In the genomic region with DNA sequence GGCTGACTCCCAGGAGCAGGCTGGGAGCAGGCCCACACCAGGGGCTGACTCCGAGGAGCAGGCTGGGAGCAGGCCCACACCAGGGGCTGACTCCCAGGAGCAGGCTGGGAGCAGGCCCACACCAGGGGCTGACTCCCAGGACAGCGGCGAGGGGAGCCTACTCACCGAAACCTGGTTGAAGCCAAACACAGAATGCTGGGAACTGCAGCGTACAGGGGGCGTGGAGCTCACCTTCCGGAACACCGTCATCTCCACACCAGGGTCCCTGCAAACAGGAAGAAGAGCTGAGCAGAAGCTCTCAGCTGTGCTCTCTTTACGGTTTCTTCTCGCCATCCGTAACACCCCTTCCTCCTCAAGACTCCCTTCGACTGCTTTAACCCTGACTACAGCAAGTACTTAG, we compare ENCODE assay signal across 12 mouse cellular contexts. TPM values are rescaled to one million over a fixed set of nuclear protein-coding genes. Genes with fewer than 3 reads are reported as not detected.
DNase-seq lines count a peak whose midpoint lies in the region; ATAC-seq lines count a peak whose summit lies in the region.
"Not testable (repeated sequence)": the region's sequence is repeated elsewhere in the genome, so short reads cannot be mapped to it uniquely, and the experiment has no call there.
"Had no signal": no experiment of that assay in that cellular context is flagged by ENCODE, and none has a peak within 500 bp of the region (broad histone marks: within the 10 kb centered on the region; RNA-seq: fewer than 3 reads in every experiment).

No protein-coding gene starts in this region.

- 93% methylated on average over 12 of the region's 12 CpGs for WGBS in embryonic facial prominence, embryonic 15.5 days
- WGBS in heart, embryonic 11.5 days (ENCODE audit: insufficient replicate concordance), result 92% methylated on average over 12 of the region's 12 CpGs
- 94% methylated on average over 12 of the region's 12 CpGs for WGBS in hindbrain, embryonic 13.5 days
- 86% methylated on average over 12 of the region's 12 CpGs for WGBS in kidney, embryonic 16.5 days
- 81% methylated on average over 12 of the region's 12 CpGs for WGBS in liver, embryonic 13.5 days (ENCODE audit: insufficient replicate concordance)
- 91% methylated on average over 12 of the region's 12 CpGs for WGBS in midbrain, embryonic 12.5 days
- 95% methylated on average over 12 of the region's 12 CpGs for WGBS in neural tube, embryonic 13.5 days

- DNase-seq in adrenal gland, adult 8-10 months, result peak; percentile 6
- DNase-seq in liver, embryonic 13.5 days, result not testable (repeated sequence)

- not testable (repeated sequence) for H3K27ac ChIP-seq in embryonic facial prominence, embryonic 15.5 days (replicated peaks); heart, embryonic 11.5 days (ENCODE audit: low read depth, low read length); hindbrain, embryonic 13.5 days; kidney, embryonic 16.5 days (ENCODE audit: low read length); midbrain, embryonic 12.5 days (replicated peaks); neural tube, embryonic 13.5 days (replicated peaks)
- H3K27ac ChIP-seq in liver, embryonic 13.5 days, result peak overlapping the region; percentile 93

- peaks cover 50% of the 10 kb centered on the region for H3K36me3 ChIP-seq in embryonic facial prominence, embryonic 15.5 days
- H3K36me3 ChIP-seq in heart, embryonic 11.5 days (ENCODE audit: control insufficient read depth, insufficient read depth, low read length), result peaks cover 34% of the 10 kb centered on the region
- peaks cover 65% of the 10 kb centered on the region for H3K36me3 ChIP-seq in hindbrain, embryonic 13.5 days
- peaks cover 48% of the 10 kb centered on the region for H3K36me3 ChIP-seq in kidney, embryonic 16.5 days (ENCODE audit: insufficient read depth, low read length)
- H3K36me3 ChIP-seq in liver, embryonic 13.5 days, result peaks cover 66% of the 10 kb centered on the region
- peaks cover 62% of the 10 kb centered on the region for H3K36me3 ChIP-seq in midbrain, embryonic 12.5 days
- peaks cover 61% of the 10 kb centered on the region for H3K36me3 ChIP-seq in neural tube, embryonic 13.5 days

- 0 out of 2 replicates have a peak overlapping the region, but pooled peaks have one; percentile 75 for H3K4me3 ChIP-seq in embryonic facial prominence, embryonic 15.5 days (replicated peaks)
- H3K4me3 ChIP-seq in heart, embryonic 11.5 days (ENCODE audit: low read depth, low read length), result peak overlapping the region; percentile 93; the same call in 1 of the 2 replicates
- peak overlapping the region; percentile 95 for H3K4me3 ChIP-seq in hindbrain, embryonic 13.5 days
- H3K4me3 ChIP-seq in kidney, embryonic 16.5 days (ENCODE audit: low read length), result not testable (repeated sequence)
- H3K4me3 ChIP-seq in liver, embryonic 13.5 days (replicated peaks), result peak overlapping the region; percentile 79
- peak overlapping the region; percentile 94; the same call in 1 of the 2 replicates for H3K4me3 ChIP-seq in midbrain, embryonic 12.5 days
- H3K4me3 ChIP-seq in neural tube, embryonic 13.5 days, result peak overlapping the region; percentile 76

- not testable (repeated sequence) for H3K27me3 ChIP-seq in embryonic facial prominence, embryonic 15.5 days; heart, embryonic 11.5 days (ENCODE audit: control insufficient read depth, insufficient read depth, low read length); hindbrain, embryonic 13.5 days; kidney, embryonic 16.5 days (ENCODE audit: insufficient read depth, low read length); liver, embryonic 13.5 days; midbrain, embryonic 12.5 days; neural tube, embryonic 13.5 days

- ATAC-seq in embryonic facial prominence, embryonic 15.5 days (ENCODE audit: insufficient number of reproducible peaks, low FRiP score, low TSS enrichment, low read depth); heart, embryonic 11.5 days (replicated peaks; ENCODE audit: insufficient number of reproducible peaks, low FRiP score, low TSS enrichment); hindbrain, embryonic 13.5 days (ENCODE audit: low FRiP score); kidney, embryonic 16.5 days (ENCODE audit: low FRiP score, low TSS enrichment); liver, embryonic 13.5 days (ENCODE audit: low read depth); midbrain, embryonic 12.5 days (ENCODE audit: low FRiP score, low read depth); neural tube, embryonic 13.5 days (ENCODE audit: low read depth): not testable (repeated sequence)

- not testable (repeated sequence) for H3K9me3 ChIP-seq in embryonic facial prominence, embryonic 15.5 days (replicated peaks); heart, embryonic 11.5 days (replicated peaks; ENCODE audit: control insufficient read depth, low read length); hindbrain, embryonic 13.5 days; kidney, embryonic 16.5 days (ENCODE audit: low read length); liver, embryonic 13.5 days (replicated peaks); midbrain, embryonic 12.5 days; neural tube, embryonic 13.5 days

- peak overlapping the region; percentile 80; the same call in 1 of the 2 replicates for H3K9ac ChIP-seq in embryonic facial prominence, embryonic 15.5 days
- peak overlapping the region; percentile 84; the same call in 1 of the 2 replicates for H3K9ac ChIP-seq in heart, embryonic 11.5 days (ENCODE audit: low read depth, low read length)
- H3K9ac ChIP-seq in hindbrain, embryonic 13.5 days, result peak overlapping the region; percentile 97; the same call in 1 of the 2 replicates
- 0 out of 2 replicates have a peak overlapping the region, but pooled peaks have one; percentile 86 for H3K9ac ChIP-seq in kidney, embryonic 16.5 days (replicated peaks; ENCODE audit: low read length)
- H3K9ac ChIP-seq in liver, embryonic 13.5 days, result peak overlapping the region; percentile 94
- peak overlapping the region; percentile 90 for H3K9ac ChIP-seq in midbrain, embryonic 12.5 days (replicated peaks)
- peak overlapping the region; percentile 87; the same call in 1 of the 2 replicates for H3K9ac ChIP-seq in neural tube, embryonic 13.5 days

- peak overlapping the region; percentile 94; the same call in 1 of the 2 replicates for H3K4me2 ChIP-seq in embryonic facial prominence, embryonic 15.5 days (replicated peaks)
- peak overlapping the region; percentile 97 for H3K4me2 ChIP-seq in heart, embryonic 11.5 days
- H3K4me2 ChIP-seq in hindbrain, embryonic 13.5 days, result peak overlapping the region; percentile 100
- not testable (repeated sequence) for H3K4me2 ChIP-seq in kidney, embryonic 16.5 days (replicated peaks; ENCODE audit: low read depth, low read length)
- peak overlapping the region; percentile 99 for H3K4me2 ChIP-seq in liver, embryonic 13.5 days
- H3K4me2 ChIP-seq in midbrain, embryonic 12.5 days (replicated peaks), result peak overlapping the region; percentile 100; the same call in 1 of the 2 replicates
- peak overlapping the region; percentile 93 for H3K4me2 ChIP-seq in neural tube, embryonic 13.5 days

- H3K4me1 ChIP-seq in embryonic facial prominence, embryonic 15.5 days, result peaks cover 31% of the 10 kb centered on the region
- peaks cover 28% of the 10 kb centered on the region for H3K4me1 ChIP-seq in heart, embryonic 11.5 days (ENCODE audit: control insufficient read depth, insufficient read depth, low read length)
- H3K4me1 ChIP-seq in hindbrain, embryonic 13.5 days (replicated peaks), result peaks cover 40% of the 10 kb centered on the region
- H3K4me1 ChIP-seq in kidney, embryonic 16.5 days (ENCODE audit: insufficient read depth, low read length), result peaks cover 29% of the 10 kb centered on the region
- H3K4me1 ChIP-seq in liver, embryonic 13.5 days (replicated peaks), result peaks cover 55% of the 10 kb centered on the region
- H3K4me1 ChIP-seq in midbrain, embryonic 12.5 days, result peaks cover 38% of the 10 kb centered on the region
- peaks cover 40% of the 10 kb centered on the region for H3K4me1 ChIP-seq in neural tube, embryonic 13.5 days (replicated peaks)

RNA-seq across cellular contexts. Expression of a gene that starts 1.6 kb away (rescaled TPM):
- 10 to 100 TPM; 40.8 to 53.6 (median 46.3) TPM for total RNA-seq in adrenal gland, adult 8-10 months (2022)
- 27.1 and 30.0 TPM in 2 replicates for polyA plus RNA-seq in embryonic facial prominence, embryonic 15.5 days (2015; fragmentation: Nextera tagmentation; extraction: Ambion mirVana)
- 16.9 and 21.0 TPM in 2 replicates for polyA plus RNA-seq in heart, embryonic 11.5 days (2014; fragmentation: Nextera tagmentation; extraction: Ambion mirVana)
- polyA plus RNA-seq in hindbrain, embryonic 13.5 days (2015; fragmentation: Nextera tagmentation; extraction: Ambion mirVana), result 11.6 and 14.4 TPM in 2 replicates
- 41.5 and 43.8 TPM in 2 replicates for polyA plus RNA-seq in kidney, embryonic 16.5 days (2015; fragmentation: Nextera tagmentation; extraction: Ambion mirVana)
- 13.8 and 15.9 TPM in 2 replicates for polyA plus RNA-seq in liver, embryonic 13.5 days (2015; fragmentation: Nextera tagmentation; extraction: Ambion mirVana)
- polyA plus RNA-seq in midbrain, embryonic 12.5 days (2016; fragmentation: Nextera tagmentation; extraction: Ambion mirVana), result 25.4 and 26.2 TPM in 2 replicates
- polyA plus RNA-seq in neural tube, embryonic 13.5 days (2015; fragmentation: Nextera tagmentation; extraction: Ambion mirVana), result 17.4 and 18.0 TPM in 2 replicates

RNA-seq across cellular contexts. Expression of a gene that starts 1.8 kb away (rescaled TPM):
- total RNA-seq in adrenal gland, adult 8-10 months (2022), result 100 to 1,000 TPM in 3 of 4 experiments, 10 to 100 TPM in 1; 95.1 to 183 (median 136) TPM
- 24.6 and 26.6 TPM in 2 replicates for polyA plus RNA-seq in embryonic facial prominence, embryonic 15.5 days (2015; fragmentation: Nextera tagmentation; extraction: Ambion mirVana)
- polyA plus RNA-seq in heart, embryonic 11.5 days (2014; fragmentation: Nextera tagmentation; extraction: Ambion mirVana), result 21.3 and 21.5 TPM in 2 replicates
- polyA plus RNA-seq in hindbrain, embryonic 13.5 days (2015; fragmentation: Nextera tagmentation; extraction: Ambion mirVana), result 21.3 and 24.4 TPM in 2 replicates
- polyA plus RNA-seq in kidney, embryonic 16.5 days (2015; fragmentation: Nextera tagmentation; extraction: Ambion mirVana), result 27.0 and 28.1 TPM in 2 replicates
- polyA plus RNA-seq in liver, embryonic 13.5 days (2015; fragmentation: Nextera tagmentation; extraction: Ambion mirVana), result 9.1 and 10.1 TPM in 2 replicates
- 34.1 and 37.4 TPM in 2 replicates for polyA plus RNA-seq in midbrain, embryonic 12.5 days (2016; fragmentation: Nextera tagmentation; extraction: Ambion mirVana)
- 23.0 TPM in 2 replicates for polyA plus RNA-seq in neural tube, embryonic 13.5 days (2015; fragmentation: Nextera tagmentation; extraction: Ambion mirVana)

RNA-seq across cellular contexts. Expression of a gene that starts 17.2 kb away (rescaled TPM):
- total RNA-seq in adrenal gland, adult 8-10 months (2022), result not detected
- polyA plus RNA-seq in embryonic facial prominence, embryonic 15.5 days (2015; fragmentation: Nextera tagmentation; extraction: Ambion mirVana), result 3.8 TPM in 2 replicates
- polyA plus RNA-seq in heart, embryonic 11.5 days (2014; fragmentation: Nextera tagmentation; extraction: Ambion mirVana), result not detected in 2 replicates
- polyA plus RNA-seq in hindbrain, embryonic 13.5 days (2015; fragmentation: Nextera tagmentation; extraction: Ambion mirVana), result 0.44 and 0.63 TPM in 2 replicates
- polyA plus RNA-seq in kidney, embryonic 16.5 days (2015; fragmentation: Nextera tagmentation; extraction: Ambion mirVana), result 0.15 and 0.23 TPM in 2 replicates
- 0.21 and 0.46 TPM in 2 replicates for polyA plus RNA-seq in liver, embryonic 13.5 days (2015; fragmentation: Nextera tagmentation; extraction: Ambion mirVana)
- 0.36 TPM in 1 of 2 replicates, not detected in the other for polyA plus RNA-seq in midbrain, embryonic 12.5 days (2016; fragmentation: Nextera tagmentation; extraction: Ambion mirVana)
- polyA plus RNA-seq in neural tube, embryonic 13.5 days (2015; fragmentation: Nextera tagmentation; extraction: Ambion mirVana), result not detected in 2 replicates
- total RNA-seq: adrenal gland, adult 2 months; gastrocnemius, postnatal 25 days; liver, adult 2 months had no signal
- polyA plus RNA-seq: adrenal gland, adult 2 months; brain, embryonic 14.5 days; liver, adult 2 months had no signal

RNA-seq across cellular contexts. Expression of a gene that starts 23.4 kb away (rescaled TPM):
- total RNA-seq in adrenal gland, adult 8-10 months (2022), result 10 to 100 TPM; 40.3 to 76.9 (median 57.8) TPM
- polyA plus RNA-seq in embryonic facial prominence, embryonic 15.5 days (2015; fragmentation: Nextera tagmentation; extraction: Ambion mirVana), result 29.4 and 30.4 TPM in 2 replicates
- polyA plus RNA-seq in heart, embryonic 11.5 days (2014; fragmentation: Nextera tagmentation; extraction: Ambion mirVana), result 15.8 and 18.8 TPM in 2 replicates
- 15.0 and 15.4 TPM in 2 replicates for polyA plus RNA-seq in hindbrain, embryonic 13.5 days (2015; fragmentation: Nextera tagmentation; extraction: Ambion mirVana)
- polyA plus RNA-seq in kidney, embryonic 16.5 days (2015; fragmentation: Nextera tagmentation; extraction: Ambion mirVana), result 37.1 and 39.6 TPM in 2 replicates
- polyA plus RNA-seq in liver, embryonic 13.5 days (2015; fragmentation: Nextera tagmentation; extraction: Ambion mirVana), result 23.3 and 24.6 TPM in 2 replicates
- 18.8 and 20.6 TPM in 2 replicates for polyA plus RNA-seq in midbrain, embryonic 12.5 days (2016; fragmentation: Nextera tagmentation; extraction: Ambion mirVana)
- polyA plus RNA-seq in neural tube, embryonic 13.5 days (2015; fragmentation: Nextera tagmentation; extraction: Ambion mirVana), result 19.1 and 19.8 TPM in 2 replicates

RNA-seq across cellular contexts. Expression of a gene that starts 39.2 kb away (rescaled TPM):
- total RNA-seq in adrenal gland, adult 8-10 months (2022), result 10 to 100 TPM; 24.9 to 39.2 (median 32.8) TPM
- 32.4 and 35.9 TPM in 2 replicates for polyA plus RNA-seq in embryonic facial prominence, embryonic 15.5 days (2015; fragmentation: Nextera tagmentation; extraction: Ambion mirVana)
- polyA plus RNA-seq in heart, embryonic 11.5 days (2014; fragmentation: Nextera tagmentation; extraction: Ambion mirVana), result 54.8 and 68.0 TPM in 2 replicates
- 6.7 and 10.1 TPM in 2 replicates for polyA plus RNA-seq in hindbrain, embryonic 13.5 days (2015; fragmentation: Nextera tagmentation; extraction: Ambion mirVana)
- polyA plus RNA-seq in kidney, embryonic 16.5 days (2015; fragmentation: Nextera tagmentation; extraction: Ambion mirVana), result 19.5 and 25.0 TPM in 2 replicates
- polyA plus RNA-seq in liver, embryonic 13.5 days (2015; fragmentation: Nextera tagmentation; extraction: Ambion mirVana), result 105 and 111 TPM in 2 replicates
- 8.2 and 9.1 TPM in 2 replicates for polyA plus RNA-seq in midbrain, embryonic 12.5 days (2016; fragmentation: Nextera tagmentation; extraction: Ambion mirVana)
- 8.3 and 9.6 TPM in 2 replicates for polyA plus RNA-seq in neural tube, embryonic 13.5 days (2015; fragmentation: Nextera tagmentation; extraction: Ambion mirVana)
